Mouse (Mus musculus): ENCODE data around the gene Cyp2c54. TPM values are rescaled to one million over a fixed set of nuclear protein-coding genes. Genes with fewer than 3 reads are reported as not detected.
"Not testable (repeated sequence)": the region's sequence is repeated elsewhere in the genome, so short reads cannot be mapped to it uniquely, and the experiment has no call there.

The Cyp2c54 gene
- not detected for total RNA-seq (2021)

DNA sequence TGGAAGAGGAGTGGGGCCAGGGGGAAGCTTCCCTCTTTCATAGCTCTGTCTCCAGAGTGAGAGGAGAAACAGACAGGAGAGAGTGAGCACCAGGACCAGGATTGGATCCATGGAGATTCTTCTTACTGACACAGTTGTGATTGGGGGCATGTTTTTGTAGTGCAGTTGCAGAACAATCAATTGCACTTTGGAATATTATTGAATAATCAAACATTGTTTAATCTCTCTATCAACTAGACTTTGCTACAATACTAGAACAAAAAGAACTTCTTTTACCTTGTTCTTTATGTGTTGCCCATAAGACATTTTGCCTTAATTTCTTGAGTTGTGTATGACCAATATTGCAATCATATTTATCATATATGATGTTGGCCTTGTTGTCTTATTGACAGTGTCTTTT, at the start of gene Cyp2c54:
Gene Cyp2c54 (minus strand): TSS at position 127 of the 400 bp plus-strand sequence.
- DNase-seq = no peak
- intact Hi-C loops (cut with DNase I) = no loop called here

DNA sequence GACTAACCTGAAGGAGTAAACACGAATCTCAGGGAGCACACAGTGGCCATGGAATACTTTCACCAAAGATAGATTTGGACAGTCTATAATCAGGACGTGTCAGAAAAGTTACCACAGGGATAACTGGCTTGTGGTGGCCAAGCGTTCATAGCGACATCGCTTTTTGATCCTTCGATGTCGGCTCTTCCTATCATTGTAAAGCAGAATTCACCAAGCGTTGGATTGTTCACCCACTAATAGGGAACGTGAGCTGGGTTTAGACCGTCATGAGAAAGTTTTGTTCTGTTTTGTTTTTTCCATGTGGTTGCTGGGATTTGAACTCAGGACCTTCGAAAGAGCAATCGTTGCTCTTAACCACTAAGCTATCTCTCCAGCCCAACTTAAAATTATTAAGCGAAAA, 46.0 kb upstream of the Cyp2c54 start:
- intact Hi-C loops (cut with DNase I); DNase-seq: not testable (repeated sequence)

DNA sequence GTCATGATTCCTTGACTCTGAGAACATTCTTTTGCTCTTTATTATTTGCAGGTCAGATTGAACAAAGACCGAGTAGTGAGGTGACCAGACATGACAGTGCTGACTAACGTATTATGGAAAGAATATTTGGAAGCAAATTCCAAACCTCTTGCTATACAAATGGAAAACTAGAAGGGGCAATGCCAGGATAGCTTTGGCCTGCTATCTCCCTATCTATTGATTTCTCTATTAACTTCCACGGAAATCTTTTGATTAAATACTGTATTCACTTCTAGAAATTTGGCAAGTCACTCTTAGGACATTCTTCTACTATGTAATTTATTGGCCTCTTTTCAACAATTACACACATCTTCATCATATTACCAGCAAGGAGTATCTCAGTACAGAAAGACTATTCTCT, 17.5 kb upstream of the Cyp2c54 start:
- intact Hi-C loops (cut with DNase I) = no loop called here
- no peak for DNase-seq

DNA sequence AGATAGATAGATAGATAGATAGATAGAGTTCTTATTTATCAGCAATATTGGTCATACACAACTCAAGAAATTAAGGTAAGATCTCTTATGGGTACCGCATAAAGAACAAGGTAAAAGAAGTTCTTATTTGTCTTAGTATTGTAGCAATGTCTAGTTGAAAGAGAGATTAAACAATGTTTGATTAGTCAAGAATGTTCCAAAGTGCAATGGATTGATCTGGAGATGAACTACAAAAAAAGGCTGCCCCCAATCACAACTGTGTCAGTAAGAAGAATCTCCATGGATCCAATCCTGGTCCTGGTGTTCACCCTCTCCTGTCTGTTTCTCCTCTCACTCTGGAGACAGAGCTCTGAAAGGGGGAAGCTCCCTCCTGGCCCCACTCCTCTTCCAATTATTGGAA, 15.8 kb upstream of the Cyp2c54 start, which contains the start of gene Cyp2c50:
Gene Cyp2c50 (plus strand): TSS at position 268 of the 400 bp plus-strand sequence.
- intact Hi-C loops (cut with DNase I); DNase-seq: not testable (repeated sequence)

DNA sequence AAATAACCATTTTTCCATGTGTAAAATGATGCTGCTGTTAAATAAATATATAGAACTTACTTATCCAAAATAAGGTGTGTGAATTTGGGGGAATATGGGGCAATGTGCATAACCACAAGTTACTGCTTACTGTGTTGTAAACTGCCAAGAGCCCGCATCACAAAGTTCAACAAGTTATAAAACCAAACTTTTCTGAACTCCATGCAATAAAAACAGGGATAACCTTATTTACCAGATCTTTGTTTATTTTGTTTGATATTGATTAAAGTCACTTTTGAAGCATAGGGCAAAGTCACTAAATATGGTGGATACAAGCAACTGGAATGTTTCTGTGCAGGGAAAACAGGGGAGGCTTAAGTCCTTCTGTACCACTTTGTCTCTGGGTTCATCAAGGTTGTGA, 14.8 kb upstream of the Cyp2c54 start:
- intact Hi-C loops (cut with DNase I) = no loop called here
- no peak for DNase-seq

DNA sequence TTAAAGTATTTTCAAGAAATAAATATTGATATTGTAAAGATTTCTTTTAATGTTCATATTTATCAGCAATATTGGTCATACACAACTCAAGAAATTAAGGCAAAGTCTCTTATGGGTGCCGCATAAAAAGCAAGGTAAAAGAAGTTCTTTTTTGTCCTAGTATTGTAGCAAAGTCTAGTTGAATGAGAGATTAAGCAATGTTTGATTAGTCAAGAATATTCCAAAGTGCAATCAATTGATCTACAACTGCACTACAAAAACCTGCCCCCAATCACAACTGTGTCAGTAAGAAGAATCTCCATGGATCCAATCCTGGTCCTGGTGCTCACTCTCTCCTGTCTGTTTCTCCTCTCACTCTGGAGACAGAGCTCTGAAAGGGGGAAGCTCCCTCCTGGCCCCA, 81.5 kb downstream of the Cyp2c54 start, which contains the start of gene Cyp2c37:
Gene Cyp2c37 (plus strand): TSS at position 285 of the 400 bp plus-strand sequence.
- intact Hi-C loops (cut with DNase I); DNase-seq: not testable (repeated sequence)

DNA sequence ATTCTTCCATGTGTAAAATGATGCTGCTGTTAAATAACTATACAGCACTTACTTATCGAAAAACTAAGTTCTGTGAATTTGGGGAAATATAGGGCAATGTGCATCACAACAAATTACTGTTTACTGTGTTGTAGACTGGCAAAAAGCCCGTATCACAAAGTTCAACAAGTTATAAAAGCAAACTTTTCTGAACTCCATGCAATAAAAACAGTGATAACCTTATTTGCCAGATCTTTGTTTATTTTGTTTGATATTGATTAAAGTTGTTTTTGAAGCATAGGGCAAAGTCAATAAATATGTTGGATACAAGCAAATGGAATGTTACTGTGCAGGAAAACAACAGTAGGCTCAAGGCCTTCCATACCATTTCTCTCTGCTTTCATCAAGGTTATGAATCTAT, 84.2 kb downstream of the Cyp2c54 start:
- intact Hi-C loops (cut with DNase I) = no loop called here
- DNase-seq = no peak

Other genes with a start within 250 kb of the Cyp2c54 start
- not detected for gene Cyp2c69, start 187.0 kb downstream of the Cyp2c54 start, total RNA-seq (2021)
- gene Cyp2c37, start 81.4 kb downstream of the Cyp2c54 start, total RNA-seq (2021) = not detected
- gene Cyp2c50, start 15.9 kb upstream of the Cyp2c54 start, total RNA-seq (2021) = not detected
- gene Cyp2c70, start 113.5 kb upstream of the Cyp2c54 start, total RNA-seq (2021) = 1 to 10 TPM; 5.4 to 6.0 TPM
- 1 to 10 TPM; 1.6 to 3.4 TPM for gene Pdlim1, start 198.0 kb upstream of the Cyp2c54 start, total RNA-seq (2021)

Data from left cerebral cortex, postnatal 4 days (tissue).